Mouse (Mus musculus): ENCODE results near the gene Cfi. TPM values are rescaled to one million over a fixed set of nuclear protein-coding genes. Genes with fewer than 3 reads are reported as not detected.

Gene Cfi
- total RNA-seq (2021): under 1 TPM; 0.12 to 0.75 TPM
- long read RNA-seq, experiment 1: 0 reads
- long read RNA-seq, experiment 2: 0 reads

- no peak for DNase-seq (ENCODE audit: low spot score in 2 of 2)
These were observed at the start of gene Cfi for GRCm38 (mm10) chr3:129835388-129835934. Cfi (plus strand) TSS chr3:129835884.

GRCm38 (mm10) chr3:129793801-129794200 lies 41.9 kb upstream of the Cfi start:
- no peak for DNase-seq (ENCODE audit: low spot score in 2 of 2)

GRCm38 (mm10) chr3:129797341-129797740 lies 38.3 kb upstream of the Cfi start:
- no peak for DNase-seq (ENCODE audit: low spot score in 2 of 2)

- DNase-seq (ENCODE audit: low spot score in 2 of 2): no peak
These were observed 37.1 kb upstream of the Cfi start for GRCm38 (mm10) chr3:129798551-129798950.

GRCm38 (mm10) chr3:129799011-129799410 lies 36.7 kb upstream of the Cfi start:
- DNase-seq (ENCODE audit: low spot score in 2 of 2): no peak

GRCm38 (mm10) chr3:129803765-129804164 lies 31.9 kb upstream of the Cfi start, which contains the start of gene Lrit3:
Lrit3 (minus strand) TSS chr3:129804030.
- DNase-seq (ENCODE audit: low spot score in 2 of 2): no peak

- no peak for DNase-seq (ENCODE audit: low spot score in 2 of 2)
These were observed 14.8 kb upstream of the Cfi start for GRCm38 (mm10) chr3:129820847-129821246.

GRCm38 (mm10) chr3:129821736-129822135 lies 13.9 kb upstream of the Cfi start:
- DNase-seq (ENCODE audit: low spot score in 2 of 2): no peak

GRCm38 (mm10) chr3:129822206-129822775 lies 13.4 kb upstream of the Cfi start, which contains the start of gene Rrh:
Rrh (minus strand) TSS chr3:129822587.
- no peak for DNase-seq (ENCODE audit: low spot score in 2 of 2)

GRCm38 (mm10) chr3:129823293-129823692 lies 12.4 kb upstream of the Cfi start:
- no peak for DNase-seq (ENCODE audit: low spot score in 2 of 2)

- no peak for DNase-seq (ENCODE audit: low spot score in 2 of 2)
These were observed 11.5 kb upstream of the Cfi start for GRCm38 (mm10) chr3:129824146-129824545.

GRCm38 (mm10) chr3:129824891-129825290 lies 10.8 kb upstream of the Cfi start:
- DNase-seq (ENCODE audit: low spot score in 2 of 2): no peak

GRCm38 (mm10) chr3:129826691-129827090 lies 9.0 kb upstream of the Cfi start:
- DNase-seq (ENCODE audit: low spot score in 2 of 2): no peak

GRCm38 (mm10) chr3:129827691-129828090 lies 8.0 kb upstream of the Cfi start:
- DNase-seq (ENCODE audit: low spot score in 2 of 2): no peak

GRCm38 (mm10) chr3:129830626-129831025 lies 5.1 kb upstream of the Cfi start:
- peak; percentile 34 to 52 for DNase-seq (ENCODE audit: low spot score in 2 of 2)

- DNase-seq (ENCODE audit: low spot score in 2 of 2): peak; percentile 85 to 97
These were observed 4.6 kb upstream of the Cfi start, which contains the start of gene Gar1 for GRCm38 (mm10) chr3:129831035-129831568. Gar1 (minus strand) TSS chr3:129831396.

GRCm38 (mm10) chr3:129836051-129836697 lies 490 bp downstream of the Cfi start:
- no peak for DNase-seq (ENCODE audit: low spot score in 2 of 2)

GRCm38 (mm10) chr3:129836965-129837364 lies 1.3 kb downstream of the Cfi start:
- DNase-seq (ENCODE audit: low spot score in 2 of 2): no peak

GRCm38 (mm10) chr3:129838017-129838416 lies 2.3 kb downstream of the Cfi start:
- DNase-seq (ENCODE audit: low spot score in 2 of 2): no peak

GRCm38 (mm10) chr3:129845868-129846267 lies 10.2 kb downstream of the Cfi start:
- no peak for DNase-seq (ENCODE audit: low spot score in 2 of 2)

- no peak for DNase-seq (ENCODE audit: low spot score in 2 of 2)
These were observed 11.2 kb downstream of the Cfi start for GRCm38 (mm10) chr3:129846846-129847245.

- DNase-seq (ENCODE audit: low spot score in 2 of 2): no peak
These were observed 26.9 kb downstream of the Cfi start for GRCm38 (mm10) chr3:129862592-129862991.

Measured in gastrocnemius, postnatal 4 days (tissue).